Mouse (Mus musculus): ENCODE measurements around the gene Kmt2e. TPM values are rescaled to one million over a fixed set of nuclear protein-coding genes. Genes with fewer than 3 reads are reported as not detected.

Kmt2e gene
- total and polyA plus RNA-seq, 3 experiments, result 7.2 to 29.7 (median 21.3) TPM

- TF ChIP-seq USF1 (IDR thresholded peaks at IDR 0.05; ENCODE audit: low read depth, low read length) (no peak), SMC3 (IDR thresholded peaks at IDR 0.05; ENCODE audit: low read depth, low read length) (no peak; the same call in 1 of the 2 replicates), MXI1 (IDR thresholded peaks at IDR 0.05; ENCODE audit: low read depth, low read length) (peak; percentile 77; the same call in 1 of the 2 replicates), MYC (IDR thresholded peaks at IDR 0.05; ENCODE audit: low read depth, low read length) (no peak), E2F4 (IDR thresholded peaks at IDR 0.05; ENCODE audit: insufficient replicate concordance, low read depth, low read length) (no peak), USF2 (conservative IDR thresholded peaks at IDR 0.05; ENCODE audit: low read depth, low read length) (no peak), RAD21 (IDR thresholded peaks at IDR 0.05; ENCODE audit: low read depth, low read length) (no peak)
These were observed 18.0 kb upstream of the Kmt2e start (continued) for GRCm38 (mm10) chr5:23416286-23416643.

- peaks cover 12 to 65% of the 10 kb centered on the region in 2 experiments for H3K4me1 ChIP-seq (ENCODE audit: control insufficient read depth in 1 of 2, insufficient read depth in 2 of 2)
- peaks cover 81% of the 10 kb centered on the region for H3K79me2 ChIP-seq (replicated peaks; ENCODE audit: control insufficient read depth, extremely low read depth, insufficient read depth, poor library complexity, severe bottlenecking)
- TF ChIP-seq IRF4 (IDR thresholded peaks at IDR 0.05; ENCODE audit: low read depth, low read length) (no peak), MAX (IDR thresholded peaks at IDR 0.05; ENCODE audit: low read length) (no peak), NELFE (IDR thresholded peaks at IDR 0.05; ENCODE audit: low read depth, low read length) (no peak), ZC3H11A (IDR thresholded peaks at IDR 0.05; ENCODE audit: low read depth, low read length) (no peak), RCOR1 (conservative IDR thresholded peaks at IDR 0.05; ENCODE audit: low read depth, low read length) (no peak), MYC (IDR thresholded peaks at IDR 0.05; ENCODE audit: low read depth, low read length) (no peak), JUN (IDR thresholded peaks at IDR 0.05; ENCODE audit: insufficient read depth, low read depth, low read length) (no peak)
- dilution Hi-C loops (cut with MboI; ENCODE audit: extremely low pct_ligation_motif_present, extremely low pct_unique_long_range_greater_than_20kb, low sequenced_read_pairs) (no loop called here), in situ Hi-C loops (cut with MboI; ENCODE audit: low pct_ligation_motif_present, low pct_unique_long_range_greater_than_20kb, low sequenced_read_pairs) (loop anchor here (5.0 to 25.0 kb wide), 2 partner anchors 35 to 645 kb away; no protein-coding TSS in a partner anchor)
- H3K9me3 ChIP-seq (replicated peaks; ENCODE audit: low read length), result no peaks in the 10 kb centered on the region
- no peak for DNase-seq (ENCODE audit: extremely low read depth)
- H3K4me2 ChIP-seq (ENCODE audit: insufficient read depth, low read depth, poor library complexity, severe bottlenecking), result peak overlapping the region; percentile 74
- no peaks in the 10 kb centered on the region for H3K27me3 ChIP-seq (replicated peaks)
- H3K9ac ChIP-seq (ENCODE audit: insufficient read depth, low read depth), result peak overlapping the region; percentile 100
- H3K36me3 ChIP-seq (replicated peaks in 1 of 2; ENCODE audit: control insufficient read depth in 1 of 2, insufficient read depth in 1 of 2, low read length in 1 of 2), result peaks cover 7 to 12% of the 10 kb centered on the region in 2 experiments
- H3K27ac ChIP-seq (ENCODE audit: insufficient read depth, low read depth), result peak overlapping the region; percentile 93
- H3K4me3 ChIP-seq (replicated peaks in 1 of 3; ENCODE audit: low read depth in 2 of 3, low read length in 2 of 3, poor library complexity in 1 of 3), result peak overlapping the region; percentile 56 to 79 (median 70)
These were observed 16.5 kb upstream of the Kmt2e start for GRCm38 (mm10) chr5:23417716-23418115.

GRCm38 (mm10) chr5:23418147-23418781 lies 16.0 kb upstream of the Kmt2e start:
- peak overlapping the region; percentile 93 for H3K27ac ChIP-seq (ENCODE audit: insufficient read depth, low read depth)
- H3K4me3 ChIP-seq (replicated peaks in 1 of 3; ENCODE audit: low read depth in 2 of 3, low read length in 2 of 3, poor library complexity in 1 of 3), result peak overlapping the region; percentile 56 to 79 (median 70)
- peaks cover 12 to 65% of the 10 kb centered on the region in 2 experiments for H3K4me1 ChIP-seq (ENCODE audit: control insufficient read depth in 1 of 2, insufficient read depth in 2 of 2)
- H3K27me3 ChIP-seq (replicated peaks), result no peaks in the 10 kb centered on the region
- H3K4me2 ChIP-seq (ENCODE audit: insufficient read depth, low read depth, poor library complexity, severe bottlenecking), result peak overlapping the region; percentile 74
- dilution Hi-C loops (cut with MboI; ENCODE audit: extremely low pct_ligation_motif_present, extremely low pct_unique_long_range_greater_than_20kb, low sequenced_read_pairs), result no loop called here
- H3K36me3 ChIP-seq (replicated peaks in 1 of 2; ENCODE audit: control insufficient read depth in 1 of 2, insufficient read depth in 1 of 2, low read length in 1 of 2), result peaks cover 10 to 17% of the 10 kb centered on the region in 2 experiments
- H3K79me2 ChIP-seq (replicated peaks; ENCODE audit: control insufficient read depth, extremely low read depth, insufficient read depth, poor library complexity, severe bottlenecking), result peaks cover 81% of the 10 kb centered on the region
- peak overlapping the region; percentile 100 for H3K9ac ChIP-seq (ENCODE audit: insufficient read depth, low read depth)
- no peaks in the 10 kb centered on the region for H3K9me3 ChIP-seq (replicated peaks; ENCODE audit: low read length)
- DNase-seq (ENCODE audit: extremely low read depth), result peak; percentile 80
- in situ Hi-C loops (cut with MboI; ENCODE audit: low pct_ligation_motif_present, low pct_unique_long_range_greater_than_20kb, low sequenced_read_pairs), result loop anchor here (5.0 to 25.0 kb wide), 2 partner anchors 34 to 644 kb away; no protein-coding TSS in a partner anchor
- peak; percentile 41 for TF ChIP-seq ETS1 (conservative IDR thresholded peaks at IDR 0.05; ENCODE audit: low read depth, low read length)
- TF ChIP-seq CTCF (conservative IDR thresholded peaks at IDR 0.05 in 1 of 2, IDR thresholded peaks at IDR 0.05 in 1 of 2; ENCODE audit: low read depth in 2 of 2, low read length in 2 of 2), result no peak
- TF ChIP-seq MXI1 (IDR thresholded peaks at IDR 0.05; ENCODE audit: low read depth, low read length), result peak; percentile 93
- peak; percentile 69; the same call in 1 of the 2 replicates for TF ChIP-seq CHD1 (IDR thresholded peaks at IDR 0.05; ENCODE audit: low read depth, low read length)
- peak; percentile 70 for TF ChIP-seq MAX (IDR thresholded peaks at IDR 0.05; ENCODE audit: low read length)
- TF ChIP-seq UBTF (IDR thresholded peaks at IDR 0.05; ENCODE audit: low read depth, low read length), result peak; percentile 94
- no peak for TF ChIP-seq JUN (IDR thresholded peaks at IDR 0.05; ENCODE audit: insufficient read depth, low read depth, low read length)
- TF ChIP-seq MYC (IDR thresholded peaks at IDR 0.05; ENCODE audit: low read depth, low read length), result peak; percentile 32; the same call in 1 of the 2 replicates
- TF ChIP-seq JUND (conservative IDR thresholded peaks at IDR 0.05; ENCODE audit: low read depth, low read length), result no peak
- no peak for TF ChIP-seq E2F4 (IDR thresholded peaks at IDR 0.05; ENCODE audit: insufficient replicate concordance, low read depth, low read length)
- TF ChIP-seq ZC3H11A (IDR thresholded peaks at IDR 0.05; ENCODE audit: low read depth, low read length), result no peak
- TF ChIP-seq BHLHE40 (IDR thresholded peaks at IDR 0.05; ENCODE audit: low read depth, low read length), result peak; percentile 65
- peak; percentile 81 for TF ChIP-seq TCF12 (IDR thresholded peaks at IDR 0.05; ENCODE audit: low read depth, low read length)
- TF ChIP-seq CHD2 (IDR thresholded peaks at IDR 0.05; ENCODE audit: low read length), result no peak
- peak; percentile 52; the same call in 1 of the 2 replicates for TF ChIP-seq SIN3A (IDR thresholded peaks at IDR 0.05; ENCODE audit: low read length)
- no peak for TF ChIP-seq GABPA (IDR thresholded peaks at IDR 0.05; ENCODE audit: insufficient replicate concordance, low read depth, low read length)
- no peak for TF ChIP-seq PAX5 (IDR thresholded peaks at IDR 0.05; ENCODE audit: low read length)
- no peak for TF ChIP-seq RCOR1 (conservative IDR thresholded peaks at IDR 0.05; ENCODE audit: low read depth, low read length)
- TF ChIP-seq RAD21 (IDR thresholded peaks at IDR 0.05; ENCODE audit: low read depth, low read length), result no peak
- TF ChIP-seq POLR2AphosphoS2 (IDR thresholded peaks at IDR 0.05; ENCODE audit: low read depth, low read length), result peak; percentile 34; the same call in 1 of the 2 replicates
- no peak for TF ChIP-seq EP300 (IDR thresholded peaks at IDR 0.05; ENCODE audit: low read length)
- TF ChIP-seq ELF1 (IDR thresholded peaks at IDR 0.05; ENCODE audit: low read depth, low read length), result peak; percentile 78
- TF ChIP-seq NELFE (IDR thresholded peaks at IDR 0.05; ENCODE audit: low read depth, low read length), result peak; percentile 86
- TF ChIP-seq SMC3 (IDR thresholded peaks at IDR 0.05; ENCODE audit: low read depth, low read length), result no peak

Measured in CH12.LX (cell line).